ENCODE assay signal across 24 mouse cellular contexts in genomic region chr3:16860034-16860433, GRCm38 (mm10).
A peak's percentile ranks its signal among the peaks of the same experiment; 100 is the strongest.
DNase-seq lines count a peak whose midpoint lies in the region; ATAC-seq and TF ChIP-seq lines count a peak whose summit lies in the region.
"Had no signal": no experiment of that assay in that cellular context is flagged by ENCODE, and none has a peak within 500 bp of the region (broad histone marks: within the 10 kb centered on the region; RNA-seq: fewer than 3 reads in every experiment).

No protein-coding gene starts in this region.

- H3K9me3 ChIP-seq in hindbrain, embryonic 10.5 days, result no peaks in the 10 kb centered on the region
- no peaks in the 10 kb centered on the region for H3K9me3 ChIP-seq in hindbrain, embryonic 12.5 days (replicated peaks)
- H3K9me3 ChIP-seq in midbrain, embryonic 10.5 days (replicated peaks), result no peaks in the 10 kb centered on the region
- H3K9me3 ChIP-seq in midbrain, embryonic 11.5 days (ENCODE audit: control insufficient read depth, low read length), result no peaks in the 10 kb centered on the region
- no peaks in the 10 kb centered on the region for H3K9me3 ChIP-seq in midbrain, embryonic 14.5 days (ENCODE audit: control insufficient read depth, low read length)
- H3K9me3 ChIP-seq in midbrain, postnatal 0 days (ENCODE audit: low read length), result no peaks in the 10 kb centered on the region
- H3K9me3 ChIP-seq: forebrain, embryonic 15.5 days; heart, embryonic 12.5 days; heart, embryonic 15.5 days; hindbrain, embryonic 15.5 days had no signal

- H3K9ac ChIP-seq in hindbrain, embryonic 12.5 days, result no peak overlapping the region
- H3K9ac ChIP-seq in midbrain, embryonic 11.5 days (ENCODE audit: low read length), result no peak overlapping the region
- no peak overlapping the region for H3K9ac ChIP-seq in midbrain, embryonic 14.5 days (replicated peaks; ENCODE audit: low read length)
- H3K9ac ChIP-seq in midbrain, postnatal 0 days (replicated peaks; ENCODE audit: low read length, poor library complexity, severe bottlenecking), result no peak overlapping the region
- H3K9ac ChIP-seq: forebrain, embryonic 15.5 days; heart, embryonic 12.5 days; heart, embryonic 15.5 days; hindbrain, embryonic 15.5 days had no signal

- no peaks in the 10 kb centered on the region for H3K27me3 ChIP-seq in hindbrain, embryonic 10.5 days (ENCODE audit: insufficient read depth, poor library complexity, severe bottlenecking)
- H3K27me3 ChIP-seq in hindbrain, embryonic 12.5 days, result no peaks in the 10 kb centered on the region
- H3K27me3 ChIP-seq in midbrain, embryonic 10.5 days (ENCODE audit: low read depth, poor library complexity, severe bottlenecking), result no peaks in the 10 kb centered on the region
- H3K27me3 ChIP-seq in midbrain, embryonic 11.5 days (ENCODE audit: control insufficient read depth, insufficient read depth, low read length), result no peaks in the 10 kb centered on the region
- H3K27me3 ChIP-seq in midbrain, embryonic 14.5 days (ENCODE audit: control insufficient read depth, insufficient read depth, low read length), result no peaks in the 10 kb centered on the region
- no peaks in the 10 kb centered on the region for H3K27me3 ChIP-seq in midbrain, postnatal 0 days (ENCODE audit: insufficient read depth, low read length)
- H3K27me3 ChIP-seq: forebrain, embryonic 15.5 days; heart, embryonic 12.5 days; heart, embryonic 15.5 days; hindbrain, embryonic 15.5 days had no signal

- 0 out of 2 replicates have a peak overlapping the region, but pooled peaks have one; percentile 8 for H3K27ac ChIP-seq in hindbrain, embryonic 10.5 days
- H3K27ac ChIP-seq in hindbrain, embryonic 12.5 days, result no peak overlapping the region
- H3K27ac ChIP-seq in midbrain, embryonic 10.5 days (replicated peaks), result 0 out of 2 replicates have a peak overlapping the region, but pooled peaks have one; percentile 69
- H3K27ac ChIP-seq in midbrain, embryonic 11.5 days (ENCODE audit: low read depth, low read length), result no peak overlapping the region; the same call in 1 of the 2 replicates
- no peak overlapping the region for H3K27ac ChIP-seq in midbrain, embryonic 14.5 days (replicated peaks; ENCODE audit: low read depth, low read length)
- H3K27ac ChIP-seq in midbrain, postnatal 0 days (ENCODE audit: low read depth, low read length), result no peak overlapping the region
- H3K27ac ChIP-seq: forebrain, embryonic 15.5 days; heart, embryonic 15.5 days; hindbrain, embryonic 15.5 days had no signal

- no peak for TF ChIP-seq CTCF in midbrain, postnatal 0 days (IDR thresholded peaks at IDR 0.05)

- H3K4me2 ChIP-seq in hindbrain, embryonic 12.5 days (replicated peaks), result no peak overlapping the region
- H3K4me2 ChIP-seq in midbrain, embryonic 11.5 days, result no peak overlapping the region
- H3K4me2 ChIP-seq in midbrain, embryonic 14.5 days (ENCODE audit: low read length), result no peak overlapping the region
- no peak overlapping the region for H3K4me2 ChIP-seq in midbrain, postnatal 0 days (ENCODE audit: low read depth, low read length, poor library complexity, severe bottlenecking)
- H3K4me2 ChIP-seq: forebrain, embryonic 15.5 days; heart, embryonic 12.5 days; heart, embryonic 15.5 days; hindbrain, embryonic 15.5 days had no signal

- no peak overlapping the region for H3K4me3 ChIP-seq in hindbrain, embryonic 10.5 days
- H3K4me3 ChIP-seq in hindbrain, embryonic 12.5 days, result no peak overlapping the region
- no peak overlapping the region for H3K4me3 ChIP-seq in midbrain, embryonic 10.5 days
- no peak overlapping the region for H3K4me3 ChIP-seq in midbrain, embryonic 11.5 days (ENCODE audit: low read depth, low read length)
- no peak overlapping the region for H3K4me3 ChIP-seq in midbrain, embryonic 14.5 days (replicated peaks; ENCODE audit: low read depth, low read length)
- no peak overlapping the region for H3K4me3 ChIP-seq in midbrain, postnatal 0 days (ENCODE audit: low read depth, low read length)
- H3K4me3 ChIP-seq: forebrain, embryonic 15.5 days; heart, embryonic 12.5 days; heart, embryonic 15.5 days; hindbrain, embryonic 15.5 days had no signal

- WGBS in hindbrain, embryonic 10.5 days, result 56% methylated on average over 1 of the region's 1 CpGs
- WGBS in hindbrain, embryonic 12.5 days, result 55% methylated on average over 1 of the region's 1 CpGs
- WGBS in midbrain, embryonic 10.5 days, result 48% methylated on average over 1 of the region's 1 CpGs
- WGBS in midbrain, embryonic 11.5 days, result 49% methylated on average over 1 of the region's 1 CpGs
- 29% methylated on average over 1 of the region's 1 CpGs for WGBS in midbrain, embryonic 14.5 days
- 20% methylated on average over 1 of the region's 1 CpGs for WGBS in midbrain, postnatal 0 days

- H3K4me1 ChIP-seq in hindbrain, embryonic 10.5 days (replicated peaks), result peaks cover 5% of the 10 kb centered on the region; the same call in 1 of the 2 replicates
- H3K4me1 ChIP-seq in hindbrain, embryonic 12.5 days, result peaks cover 2% of the 10 kb centered on the region; the same call in 1 of the 2 replicates
- peaks cover 8% of the 10 kb centered on the region for H3K4me1 ChIP-seq in midbrain, embryonic 10.5 days
- no peaks in the 10 kb centered on the region; the same call in 1 of the 2 replicates for H3K4me1 ChIP-seq in midbrain, embryonic 11.5 days (ENCODE audit: control insufficient read depth, insufficient read depth, low read length)
- H3K4me1 ChIP-seq in midbrain, embryonic 14.5 days (ENCODE audit: control insufficient read depth, insufficient read depth, low read length), result peaks cover 17% of the 10 kb centered on the region
- H3K4me1 ChIP-seq in midbrain, postnatal 0 days (ENCODE audit: insufficient read depth, low read length), result no peaks in the 10 kb centered on the region
- H3K4me1 ChIP-seq: heart, embryonic 12.5 days; heart, embryonic 15.5 days had no signal

- H3K36me3 ChIP-seq in hindbrain, embryonic 10.5 days, result no peaks in the 10 kb centered on the region
- no peaks in the 10 kb centered on the region for H3K36me3 ChIP-seq in hindbrain, embryonic 12.5 days
- H3K36me3 ChIP-seq in midbrain, embryonic 10.5 days, result no peaks in the 10 kb centered on the region
- H3K36me3 ChIP-seq in midbrain, embryonic 11.5 days (ENCODE audit: control insufficient read depth, insufficient read depth, low read length), result no peaks in the 10 kb centered on the region
- H3K36me3 ChIP-seq in midbrain, embryonic 14.5 days (ENCODE audit: control insufficient read depth, insufficient read depth, low read length), result no peaks in the 10 kb centered on the region
- no peaks in the 10 kb centered on the region for H3K36me3 ChIP-seq in midbrain, postnatal 0 days (ENCODE audit: insufficient read depth, low read length)
- H3K36me3 ChIP-seq: forebrain, embryonic 15.5 days; heart, embryonic 12.5 days; heart, embryonic 15.5 days; hindbrain, embryonic 15.5 days had no signal

- DNase-seq in hindbrain, embryonic 10.5 days (ENCODE audit: low spot score), result no peak
- DNase-seq in midbrain, embryonic 10.5 days (ENCODE audit: low spot score), result no peak
- DNase-seq in midbrain, embryonic 11.5 days (ENCODE audit: low spot score, missing footprints), result no peak
- DNase-seq in midbrain, embryonic 14.5 days, result no peak
- no peak for DNase-seq in midbrain, postnatal 0 days (ENCODE audit: low spot score)
- no peak for DNase-seq in kidney, adult 18-20 months
- DNase-seq: adrenal gland, adult 8-10 months; adrenal gland, postnatal 25 days; cerebellum, adult 11-12 months; cerebellum, adult 8-10 months; cerebellum, postnatal 10 days; gastrocnemius, postnatal 25 days; heart, adult 18-20 months; heart, postnatal 10 days; heart, postnatal 36 days had no signal

- ATAC-seq in hindbrain, embryonic 12.5 days (ENCODE audit: low FRiP score), result no peak
- no peak for ATAC-seq in midbrain, embryonic 11.5 days (ENCODE audit: low FRiP score)
- ATAC-seq in midbrain, embryonic 14.5 days (ENCODE audit: low FRiP score, low TSS enrichment), result 0 out of 2 replicates have a peak, but pooled peaks have one; percentile 10
- peak; percentile 50; the same call in 1 of the 2 replicates for ATAC-seq in midbrain, postnatal 0 days (ENCODE audit: low FRiP score)
- no peak for ATAC-seq in erythroblast, adult 5-6 weeks (replicated peaks; ENCODE audit: low FRiP score, poor library complexity, severe bottlenecking)
- ATAC-seq: CD4-positive, CD25-positive, alpha-beta regulatory T cell, adult 4 months; forebrain, embryonic 15.5 days; inflammation-experienced regulatory T-cells, adult 6 months; intestine, embryonic 16.5 days had no signal

Comparison
In these comparisons a context has a peak if more than half of its experiments do, and no peak if none do; other contexts are left out.
1. H3K27ac ChIP-seq: peak in hindbrain, embryonic 10.5 days (single experiment) and midbrain, embryonic 10.5 days (single experiment); none in hindbrain, embryonic 12.5 days (single experiment), midbrain, embryonic 11.5 days (single experiment), midbrain, embryonic 14.5 days (single experiment) and midbrain, postnatal 0 days (single experiment).
2. ATAC-seq: peak in midbrain, embryonic 14.5 days (single experiment) and midbrain, postnatal 0 days (single experiment); none in hindbrain, embryonic 12.5 days (single experiment), midbrain, embryonic 11.5 days (single experiment) and erythroblast, adult 5-6 weeks (single experiment).